Mouse (Mus musculus) skeletal muscle tissue, postnatal 0 days (tissue): ENCODE measurements around the gene Ints5. TPM values are rescaled to one million over a fixed set of nuclear protein-coding genes. Genes with fewer than 3 reads are reported as not detected.

Experiments
- microRNA-seq, 2 experiments: library from miRNA; unstranded; fragments of <30 nt; microRNA quantifications; one replicate each; pipeline ENCODE4; 2016
- polyA plus RNA-seq: library from polyadenylated mRNA; unstranded; fragments of >200 nt; fragmentation: Nextera tagmentation; extraction: Ambion mirVana; gene quantifications from 2 replicates; pipeline ENCODE4 v1.2.1, GENCODE M21; 2015

The Ints5 gene
- polyA plus RNA-seq, result 14.6 and 15.7 TPM in 2 replicates

GRCm38 (mm10) chr19:8892829-8893766 is at the start of gene Ints5:
Ints5 (plus strand) TSS chr19:8893005.

GRCm38 (mm10) chr19:8850402-8850901 is 42.4 kb upstream of the Ints5 start, which contains the start of gene Lrrn4cl:
Lrrn4cl (plus strand) TSS chr19:8850768.

DNA sequence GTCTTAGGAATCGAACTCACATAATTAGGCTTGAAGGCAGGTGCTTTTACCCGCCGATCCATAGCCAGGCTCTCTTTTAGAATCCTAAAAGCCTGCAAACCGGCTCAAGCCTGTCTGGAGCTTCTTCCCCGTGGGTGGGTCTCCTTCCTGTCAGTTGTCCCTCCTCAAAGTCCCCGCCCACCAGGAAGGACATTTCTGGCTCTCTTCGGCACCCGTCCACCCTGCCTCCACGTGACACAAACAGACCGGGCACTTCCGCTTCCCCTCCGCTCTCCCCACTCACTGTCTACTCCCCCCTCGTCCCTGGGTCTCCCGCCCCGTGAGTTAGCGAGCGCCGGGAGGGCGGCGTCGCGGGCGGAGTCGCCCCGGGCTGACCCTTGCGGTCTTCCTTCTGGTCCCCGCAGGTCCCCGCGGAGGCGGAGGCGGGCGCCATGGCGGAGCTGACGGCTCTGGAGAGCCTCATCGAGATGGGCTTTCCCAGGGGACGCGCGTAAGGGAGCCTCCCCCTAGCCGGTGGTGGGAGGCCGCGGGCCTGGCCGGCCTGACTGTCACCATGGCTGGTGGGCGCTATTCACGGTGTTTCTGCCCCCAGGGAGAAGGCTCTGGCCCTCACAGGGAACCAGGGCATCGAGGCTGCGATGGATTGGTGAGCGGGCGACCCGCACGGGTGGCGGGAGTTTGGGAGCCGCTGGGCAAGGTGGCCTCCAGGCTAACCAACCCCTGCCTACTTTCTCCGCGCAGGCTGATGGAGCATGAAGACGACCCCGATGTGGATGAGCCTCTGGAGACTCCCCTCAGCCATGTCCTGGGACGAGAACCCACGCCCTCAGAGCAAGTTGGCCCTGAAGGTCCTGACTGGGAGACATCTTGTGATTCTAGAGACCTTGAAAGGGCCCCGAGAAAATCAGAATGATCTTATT is 21.3 kb upstream of the Ints5 start, which contains the start of gene Ubxn1:
Ubxn1 (plus strand) TSS at position 230 of the 920 bp plus-strand sequence.

DNA sequence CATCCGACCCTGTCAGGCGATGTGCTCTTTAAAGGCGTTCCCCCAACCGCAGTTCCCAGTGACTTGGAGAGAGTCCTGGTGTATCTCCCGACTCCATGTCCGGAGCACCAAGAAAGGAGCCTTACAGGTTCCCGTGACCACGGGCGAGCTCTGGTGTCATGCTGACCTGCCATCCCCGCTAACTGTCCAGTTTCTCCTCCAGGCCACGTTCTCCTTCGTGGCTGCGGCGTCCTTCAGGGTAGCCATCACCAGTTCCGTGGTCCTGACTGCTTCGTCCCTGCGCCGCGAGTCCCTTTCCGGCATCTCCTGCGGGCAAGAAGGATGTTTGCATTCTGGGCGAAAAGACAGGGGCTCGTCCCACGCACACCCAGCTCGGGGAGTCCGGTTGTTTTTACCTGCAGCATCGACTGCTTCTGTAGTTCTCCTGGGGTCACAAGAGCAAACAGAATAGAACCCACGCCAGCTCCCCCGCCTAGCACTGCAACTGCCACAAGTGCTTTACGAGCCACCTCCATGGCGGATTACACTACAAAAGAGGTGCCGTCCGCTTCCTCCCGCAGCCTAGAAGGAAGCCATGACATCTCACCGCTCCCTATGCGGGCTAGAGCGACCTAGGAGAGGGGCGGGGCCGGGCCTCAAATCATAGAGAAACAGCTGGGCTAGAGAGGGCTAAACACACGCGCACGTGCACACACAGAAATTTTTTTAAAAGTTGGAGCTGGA is 12.3 kb upstream of the Ints5 start, which contains the start of gene Uqcc3:
Uqcc3 (minus strand) TSS at position 613 of the 723 bp plus-strand sequence.

DNA sequence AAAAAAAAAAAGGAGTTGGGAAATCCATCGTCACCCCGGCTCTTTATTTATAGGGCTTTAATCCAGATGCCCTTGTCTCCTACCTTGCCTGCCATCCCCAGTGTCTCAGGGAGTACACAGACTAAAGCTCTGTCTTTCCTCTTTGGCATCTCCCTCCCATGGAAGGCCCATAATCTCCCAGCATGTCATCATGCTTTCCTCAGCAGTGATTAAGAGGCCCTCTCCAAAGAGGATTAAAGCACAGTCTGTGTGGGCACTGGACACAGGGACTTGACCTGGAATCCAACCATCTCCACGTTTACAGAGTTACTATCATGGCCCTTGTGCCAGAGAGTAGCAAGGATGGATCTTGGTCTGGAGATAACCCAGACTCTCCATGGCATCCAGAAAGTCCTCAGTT is 9.2 kb upstream of the Ints5 start, which contains the start of the genes Lbhd1 and Gm49403:
Lbhd1 (plus strand) TSS at position 117 of the 400 bp plus-strand sequence.
Gm49403 (plus strand) TSS at position 315 of the 400 bp plus-strand sequence.

DNA sequence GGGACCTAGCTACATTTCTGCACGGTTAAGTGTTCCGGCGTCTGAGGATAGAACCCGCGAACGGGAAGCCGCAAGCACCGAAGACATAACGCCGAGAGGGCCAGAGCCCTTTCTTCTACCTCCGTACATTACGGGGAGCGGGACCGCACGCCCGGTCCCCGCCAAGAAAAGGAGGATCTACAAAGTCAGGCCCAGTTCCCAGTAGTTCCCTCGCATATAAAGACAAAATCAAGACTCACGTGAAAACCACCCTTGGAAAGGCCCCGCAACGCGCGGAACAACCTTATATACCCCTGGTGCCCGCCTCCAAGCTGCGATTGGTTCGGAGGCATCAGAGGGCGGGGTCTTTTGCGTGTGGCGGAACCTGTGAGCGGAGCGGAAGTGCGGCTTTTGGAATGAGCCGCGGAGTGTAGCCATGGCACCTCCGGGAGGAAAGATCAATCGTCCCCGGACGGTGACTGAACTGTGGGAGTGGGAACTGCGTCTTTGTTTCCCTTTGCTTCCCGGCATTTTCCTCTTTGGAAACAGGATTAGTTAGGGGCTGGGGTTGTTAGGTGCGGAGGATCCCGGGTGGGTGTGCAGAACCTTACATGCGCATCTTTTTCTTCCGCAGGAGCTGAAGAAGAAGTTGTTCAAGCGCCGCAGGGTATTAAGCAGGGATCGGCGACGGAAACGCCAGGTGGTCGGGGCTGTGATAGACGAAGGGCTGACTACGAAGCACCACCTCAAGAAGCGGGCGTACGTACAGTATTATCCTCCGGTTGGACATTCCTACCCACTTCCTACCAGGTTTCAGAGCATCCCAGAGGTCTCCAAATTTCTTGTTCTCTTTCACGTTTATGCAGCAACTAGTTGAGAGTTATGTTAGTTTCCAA is 4.1 kb upstream of the Ints5 start, which contains the start of the genes 1810009A15Rik and Gm49416:
1810009A15Rik (plus strand) TSS at position 343 of the 875 bp plus-strand sequence.
Gm49416 (plus strand) TSS at position 416 of the 875 bp plus-strand sequence.

DNA sequence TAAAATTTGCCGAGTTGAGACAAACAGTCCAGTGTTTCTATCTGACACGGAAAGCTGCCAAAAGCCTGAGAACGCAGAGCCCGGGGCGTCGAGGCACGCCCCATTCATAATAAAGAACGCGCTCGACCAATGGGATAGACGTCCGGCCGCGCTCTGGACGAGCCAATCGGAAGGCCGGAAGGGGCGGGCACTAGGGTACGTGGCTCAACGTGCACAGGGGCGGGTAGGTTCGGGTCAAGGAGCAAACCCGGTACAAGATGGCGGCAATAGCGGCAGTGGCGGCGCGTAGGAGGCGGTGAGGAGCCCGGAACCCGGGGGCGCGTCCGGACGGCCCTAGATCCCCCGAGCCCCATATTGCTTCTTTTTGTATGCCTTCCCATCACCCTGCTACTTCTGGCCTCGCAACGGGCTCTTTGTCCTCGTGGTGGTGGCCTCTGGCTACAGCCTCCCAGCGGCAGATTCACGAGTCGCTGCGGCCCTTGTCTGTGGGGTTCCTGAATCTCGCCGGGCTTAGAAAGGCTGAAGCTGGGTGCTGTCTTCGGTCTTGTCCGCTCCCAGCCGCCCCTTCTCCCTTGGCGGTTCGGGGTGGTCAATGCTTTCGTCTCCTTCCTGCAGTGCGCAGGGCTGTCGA is 5.2 kb downstream of the Ints5 start, which contains the start of gene Ganab:
Ganab (plus strand) TSS at position 207 of the 631 bp plus-strand sequence.

DNA sequence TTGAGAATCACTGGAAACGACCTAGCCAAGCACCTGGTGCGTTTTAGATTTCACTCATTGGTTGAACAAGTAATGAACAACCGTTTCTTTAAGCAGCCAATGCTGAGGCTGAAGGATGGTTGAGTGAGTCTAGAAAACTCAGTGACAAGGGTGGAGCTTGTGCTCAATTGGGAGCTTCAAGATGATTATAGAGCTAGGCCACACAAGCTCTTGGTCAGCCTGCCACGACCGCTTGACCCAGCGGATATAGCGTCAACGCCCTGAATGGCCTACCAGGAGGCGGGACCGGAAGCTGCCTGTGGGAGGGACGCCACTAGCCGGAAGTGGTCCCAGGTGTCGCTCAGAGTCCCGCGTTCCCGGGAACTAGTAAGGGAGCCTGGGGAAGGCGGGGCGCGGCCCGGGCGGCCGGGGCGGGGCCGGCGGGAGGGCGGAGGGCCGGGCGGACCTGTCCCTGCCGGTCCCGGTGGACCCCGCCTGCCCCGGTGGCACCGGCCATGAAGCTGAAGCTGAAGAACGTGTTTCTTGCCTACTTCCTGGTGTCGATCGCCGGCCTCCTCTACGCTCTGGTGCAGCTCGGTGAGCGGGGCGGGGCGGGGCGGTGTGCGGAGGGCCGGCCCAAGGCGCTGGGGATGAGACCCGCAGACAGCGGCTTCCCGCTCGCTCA is 27.4 kb downstream of the Ints5 start, which contains the start of gene B3gat3:
B3gat3 (plus strand) TSS at position 302 of the 664 bp plus-strand sequence.

GRCm38 (mm10) chr19:8929224-8930088 is 36.7 kb downstream of the Ints5 start, which contains the start of the genes Rom1 and Eml3:
Rom1 (minus strand) TSS chr19:8929356.
Eml3 (plus strand) TSS chr19:8929552.

DNA sequence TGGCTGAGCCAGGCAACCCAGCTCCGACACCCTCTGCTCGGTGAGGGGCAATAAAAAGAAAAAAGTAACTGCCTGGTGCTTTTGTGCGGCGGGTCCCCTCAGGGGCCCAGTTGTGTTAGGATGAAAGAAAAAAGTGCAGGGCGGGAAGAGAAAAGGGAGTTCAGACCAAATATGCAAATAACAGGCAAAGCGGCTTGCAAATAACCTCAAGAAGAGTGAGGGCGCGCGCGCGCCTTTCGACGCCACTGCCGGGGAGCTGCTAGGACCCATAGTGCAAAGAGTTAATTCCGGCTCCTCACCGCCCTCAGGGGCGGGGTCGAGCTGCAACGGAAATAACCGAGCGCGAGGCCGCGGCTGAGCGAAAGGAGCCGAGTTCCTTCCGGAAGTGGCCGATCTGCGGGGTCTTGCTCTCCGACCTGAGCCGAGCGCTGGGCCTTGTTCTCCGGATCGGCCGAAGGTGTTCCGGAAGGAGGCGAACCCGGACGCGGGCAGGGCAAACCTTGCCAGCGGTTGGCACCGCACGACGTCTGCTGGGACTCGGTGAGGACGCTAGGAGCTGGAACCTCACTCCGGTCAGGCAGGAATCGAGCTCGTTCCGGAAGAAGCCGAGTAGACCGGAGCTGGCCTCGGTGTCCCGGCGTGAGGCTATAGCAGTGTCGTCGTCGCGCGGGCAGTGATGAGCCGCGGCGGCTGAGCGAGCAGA is 48.9 kb downstream of the Ints5 start, which contains the start of gene Mta2:
Mta2 (plus strand) TSS at position 361 of the 703 bp plus-strand sequence.

Small RNA genes within 50 kb of the gene (microRNA-seq; reads per million reads assigned to microRNA genes)
- gene Mir5136, result 0 to 0.21 reads per million in 2 experiments

Other genes with a start within 250 kb of the Ints5 start
- 0.02 and 0.03 TPM in 2 replicates for gene Chrm1, start 229.2 kb upstream of the Ints5 start, polyA plus RNA-seq
- 43.4 and 65.1 TPM in 2 replicates for gene Slc3a2, start 169.6 kb upstream of the Ints5 start, polyA plus RNA-seq
- 39.3 and 41.2 TPM in 2 replicates for gene Wdr74, start 157.2 kb upstream of the Ints5 start, polyA plus RNA-seq
- 0.66 TPM in 1 of 2 replicates, not detected in the other for gene 1700092M07Rik, start 152.3 kb upstream of the Ints5 start, polyA plus RNA-seq
- 66.0 and 69.0 TPM in 2 replicates for gene Stx5a, start 151.6 kb upstream of the Ints5 start, polyA plus RNA-seq
- gene Nxf1, start 135.9 kb upstream of the Ints5 start, polyA plus RNA-seq, result 54.0 and 56.1 TPM in 2 replicates
- gene Tmem223, start 122.0 kb upstream of the Ints5 start, polyA plus RNA-seq, result 154 and 161 TPM in 2 replicates
- 45.0 and 52.0 TPM in 2 replicates for gene Tmem179b, start 118.5 kb upstream of the Ints5 start, polyA plus RNA-seq
- 13.8 and 14.2 TPM in 2 replicates for gene Taf6l, start 106.6 kb upstream of the Ints5 start, polyA plus RNA-seq
- 106 and 107 TPM in 2 replicates for gene Polr2g, start 94.4 kb upstream of the Ints5 start, polyA plus RNA-seq
- gene Zbtb3, start 90.5 kb upstream of the Ints5 start, polyA plus RNA-seq, result 1.4 and 1.6 TPM in 2 replicates
- 18.6 and 18.7 TPM in 2 replicates for gene Ttc9c, start 73.7 kb upstream of the Ints5 start, polyA plus RNA-seq
- gene Hnrnpul2, start 73.0 kb upstream of the Ints5 start, polyA plus RNA-seq, result 2.9 and 3.4 TPM in 2 replicates
- not detected in 2 replicates for gene AC129217.1, start 63.2 kb upstream of the Ints5 start, polyA plus RNA-seq
- 25.2 and 79.5 TPM in 2 replicates for gene Bscl2, start 55.5 kb upstream of the Ints5 start, polyA plus RNA-seq
- 0.43 and 0.46 TPM in 2 replicates for gene Gng3, start 53.8 kb upstream of the Ints5 start, polyA plus RNA-seq
- gene Lrrn4cl, start 42.2 kb upstream of the Ints5 start, polyA plus RNA-seq, result 8.7 and 11.7 TPM in 2 replicates
- 164 and 180 TPM in 2 replicates for gene Ubxn1, start 21.5 kb upstream of the Ints5 start, polyA plus RNA-seq
- gene Uqcc3, start 12.1 kb upstream of the Ints5 start, polyA plus RNA-seq, result 91.7 and 93.1 TPM in 2 replicates
- 28.4 and 33.6 TPM in 2 replicates for gene Lbhd1, start 9.3 kb upstream of the Ints5 start, polyA plus RNA-seq
- not detected in 2 replicates for gene Gm49403, start 9.1 kb upstream of the Ints5 start, polyA plus RNA-seq
- gene 1810009A15Rik, start 4.2 kb upstream of the Ints5 start, polyA plus RNA-seq, result 34.6 and 42.1 TPM in 2 replicates
- gene Gm49416, start 4.1 kb upstream of the Ints5 start, polyA plus RNA-seq, result not detected in 2 replicates
- gene Ganab, start 5.1 kb downstream of the Ints5 start, polyA plus RNA-seq, result 23.3 and 26.7 TPM in 2 replicates
- 25.2 and 29.5 TPM in 2 replicates for gene B3gat3, start 27.4 kb downstream of the Ints5 start, polyA plus RNA-seq
- 3.1 and 3.5 TPM in 2 replicates for gene Rom1, start 36.4 kb downstream of the Ints5 start, polyA plus RNA-seq
- 12.5 and 14.2 TPM in 2 replicates for gene Eml3, start 36.5 kb downstream of the Ints5 start, polyA plus RNA-seq
- gene Mta2, start 48.9 kb downstream of the Ints5 start, polyA plus RNA-seq, result 51.8 and 59.1 TPM in 2 replicates
- gene Tut1, start 60.8 kb downstream of the Ints5 start, polyA plus RNA-seq, result 13.4 and 14.3 TPM in 2 replicates
- gene Eef1g, start 74.0 kb downstream of the Ints5 start, polyA plus RNA-seq, result 377 and 401 TPM in 2 replicates
- gene Ahnak, start 96.3 kb downstream of the Ints5 start, polyA plus RNA-seq, result 65.9 and 67.3 TPM in 2 replicates
- gene Scgb1a1, start 195.0 kb downstream of the Ints5 start, polyA plus RNA-seq, result 1.4 and 2.8 TPM in 2 replicates
- gene Asrgl1, start 242.6 kb downstream of the Ints5 start, polyA plus RNA-seq, result 10.7 and 14.1 TPM in 2 replicates